Mouse (Mus musculus) stomach, embryonic 15.5 days (tissue): ENCODE data around the gene Zbtb48. TPM values are rescaled to one million over a fixed set of nuclear protein-coding genes. Genes with fewer than 3 reads are reported as not detected.
A peak's percentile ranks its signal among the peaks of the same experiment; 100 is the strongest.

ENCODE experiments used
- ATAC-seq: fragments of 200-750 bp; cut with Nextera tagmentation; 2 replicates; pipeline ENCODE4 v1.8.0; 2017; ENCODE audit warnings: low read depth, moderate number of reproducible peaks, moderate TSS enrichment; ENCODE audit not compliant: insufficient read depth, low FRiP score
- H3K27ac ChIP-seq: fragments of 300-500 bp; sonication (generic); 2 replicates; pipeline ENCODE4 v1.5.1; 2015; ENCODE audit warnings: mild to moderate bottlenecking, inconsistent platforms
- H3K27me3 ChIP-seq: fragments of 300-500 bp; sonication (generic); replicated peaks from 2 replicates; pipeline ENCODE4 v1.6.1; 2015; ENCODE audit warnings: inconsistent platforms
- H3K36me3 ChIP-seq: fragments of 300-500 bp; sonication (generic); 2 replicates; pipeline ENCODE4 v1.6.1; 2015; ENCODE audit warnings: inconsistent platforms
- H3K4me1 ChIP-seq: fragments of 300-500 bp; sonication (generic); 2 replicates; pipeline ENCODE4 v1.6.1; 2015; ENCODE audit warnings: inconsistent platforms
- H3K4me2 ChIP-seq: fragments of 300-500 bp; sonication (generic); 2 replicates; pipeline ENCODE4 v1.6.1; 2015; ENCODE audit warnings: mild to moderate bottlenecking, inconsistent platforms
- H3K4me3 ChIP-seq: fragments of 300-500 bp; sonication (generic); replicated peaks from 2 replicates; pipeline ENCODE4 v1.5.1; 2015; ENCODE audit warnings: inconsistent platforms
- H3K9ac ChIP-seq: fragments of 300-500 bp; sonication (generic); 2 replicates; pipeline ENCODE4 v1.6.1; 2015; ENCODE audit warnings: inconsistent platforms
- H3K9me3 ChIP-seq: fragments of 300-500 bp; sonication (generic); 2 replicates; pipeline ENCODE4 v1.6.1; 2016; ENCODE audit warnings: inconsistent platforms
- WGBS: fragments of 180-500 bp; shearing (Covaris S2); methylation state at CpG from one replicate; pipeline ENCODE4 v1.1.7; 2015; 5-methylcytosine and 5-hydroxymethylcytosine counted together
- polyA plus RNA-seq: library from polyadenylated mRNA; unstranded; fragments of >200 nt; fragmentation: Nextera tagmentation; extraction: Ambion mirVana; gene quantifications from 2 replicates; pipeline ENCODE4 v1.2.1, GENCODE M21; 2015

Zbtb48 gene
- polyA plus RNA-seq, 1 experiment from 2014 or later = 16.8 TPM

- Histone ChIP-seq H3K9me3 (no peaks in the 10 kb centered on the region), H3K9ac (peak overlapping the region; percentile 60), H3K4me3 (peak overlapping the region; percentile 86), H3K27me3 (no peaks in the 10 kb centered on the region), H3K4me1 (peaks cover 37% of the 10 kb centered on the region), H3K4me2 (peak overlapping the region; percentile 98), H3K36me3 (peaks cover 22% of the 10 kb centered on the region; the same call in 1 of the 2 replicates), H3K27ac (peak overlapping the region; percentile 79)
- 3% methylated on average over 37 of the region's 41 CpGs for WGBS
- ATAC-seq = peak; percentile 47
Measured at GRCm38 (mm10) chr4:152026751-152027508, 541 bp downstream of the Zbtb48 start.

GRCm38 (mm10) chr4:152024525-152024924 lies 2.9 kb downstream of the Zbtb48 start:
- H3K4me1 ChIP-seq = peaks cover 37% of the 10 kb centered on the region
- H3K4me2 ChIP-seq = no peak overlapping the region
- no peak overlapping the region for H3K4me3 ChIP-seq
- peaks cover 46% of the 10 kb centered on the region for H3K36me3 ChIP-seq
- H3K9me3 ChIP-seq = no peaks in the 10 kb centered on the region
- H3K27ac ChIP-seq = no peak overlapping the region
- H3K27me3 ChIP-seq = no peaks in the 10 kb centered on the region
- H3K9ac ChIP-seq = no peak overlapping the region
- no peak for ATAC-seq
- WGBS = 87% methylated on average over 11 of the region's 11 CpGs

GRCm38 (mm10) chr4:152022506-152022905 lies 5.0 kb downstream of the Zbtb48 start:
- peaks cover 26% of the 10 kb centered on the region for H3K4me1 ChIP-seq
- 86% methylated on average over 8 of the region's 8 CpGs for WGBS
- H3K9me3 ChIP-seq = no peaks in the 10 kb centered on the region
- H3K4me3 ChIP-seq = no peak overlapping the region
- H3K27me3 ChIP-seq = no peaks in the 10 kb centered on the region
- peaks cover 56% of the 10 kb centered on the region for H3K36me3 ChIP-seq
- ATAC-seq = no peak
- no peak overlapping the region for H3K27ac ChIP-seq
- H3K4me2 ChIP-seq = no peak overlapping the region
- no peak overlapping the region for H3K9ac ChIP-seq

- no peak overlapping the region for H3K27ac ChIP-seq
- no peaks in the 10 kb centered on the region for H3K9me3 ChIP-seq
- no peak overlapping the region for H3K9ac ChIP-seq
- peaks cover 56% of the 10 kb centered on the region for H3K36me3 ChIP-seq
- ATAC-seq = no peak
- H3K4me3 ChIP-seq = no peak overlapping the region
- 74% methylated on average over 12 of the region's 12 CpGs for WGBS
- no peak overlapping the region for H3K4me2 ChIP-seq
- H3K4me1 ChIP-seq = peaks cover 22% of the 10 kb centered on the region
- H3K27me3 ChIP-seq = no peaks in the 10 kb centered on the region
Measured at GRCm38 (mm10) chr4:152021568-152022097, 5.8 kb downstream of the Zbtb48 start.

- no peaks in the 10 kb centered on the region for H3K9me3 ChIP-seq
- no peak overlapping the region; the same call in 1 of the 2 replicates for H3K27ac ChIP-seq
- 0 out of 2 replicates have a peak, but pooled peaks cover 7% of the 10 kb centered on the region for H3K4me1 ChIP-seq
- no peak for ATAC-seq
- no peak overlapping the region for H3K9ac ChIP-seq
- peaks cover 65% of the 10 kb centered on the region for H3K36me3 ChIP-seq
- 89% methylated on average over 21 of the region's 21 CpGs for WGBS
- no peak overlapping the region for H3K4me2 ChIP-seq
- no peak overlapping the region for H3K4me3 ChIP-seq
- no peaks in the 10 kb centered on the region for H3K27me3 ChIP-seq
Measured at GRCm38 (mm10) chr4:152020024-152020423, 7.4 kb downstream of the Zbtb48 start.

GRCm38 (mm10) chr4:152019073-152019472 lies 8.4 kb downstream of the Zbtb48 start:
- Histone ChIP-seq H3K27me3 (no peaks in the 10 kb centered on the region), H3K9me3 (no peaks in the 10 kb centered on the region), H3K27ac (no peak overlapping the region), H3K36me3 (peaks cover 65% of the 10 kb centered on the region), H3K9ac (no peak overlapping the region; the same call in 1 of the 2 replicates), H3K4me2 (no peak overlapping the region), H3K4me3 (no peak overlapping the region), H3K4me1 (0 out of 2 replicates have a peak, but pooled peaks cover 2% of the 10 kb centered on the region)
- 75% methylated on average over 6 of the region's 6 CpGs for WGBS
- ATAC-seq = no peak

- H3K4me1 ChIP-seq = peaks cover 27% of the 10 kb centered on the region
- 83% methylated on average over 12 of the region's 12 CpGs for WGBS
- H3K27ac ChIP-seq = no peak overlapping the region
- H3K36me3 ChIP-seq = peaks cover 39% of the 10 kb centered on the region
- no peaks in the 10 kb centered on the region for H3K9me3 ChIP-seq
- no peaks in the 10 kb centered on the region for H3K27me3 ChIP-seq
- no peak for ATAC-seq
- H3K9ac ChIP-seq = no peak overlapping the region
- H3K4me3 ChIP-seq = no peak overlapping the region
- H3K4me2 ChIP-seq = no peak overlapping the region
Measured at GRCm38 (mm10) chr4:152013036-152013813, 14.2 kb downstream of the Zbtb48 start.

GRCm38 (mm10) chr4:152012109-152012508 lies 15.4 kb downstream of the Zbtb48 start:
- Histone ChIP-seq H3K9me3 (no peaks in the 10 kb centered on the region), H3K9ac (no peak overlapping the region), H3K27ac (no peak overlapping the region), H3K36me3 (peaks cover 36% of the 10 kb centered on the region), H3K4me1 (peaks cover 38% of the 10 kb centered on the region), H3K27me3 (no peaks in the 10 kb centered on the region), H3K4me2 (peak overlapping the region; percentile 93), H3K4me3 (0 out of 2 replicates have a peak overlapping the region, but pooled peaks have one; percentile 87)
- 88% methylated on average over 16 of the region's 16 CpGs for WGBS
- no peak for ATAC-seq

- Histone ChIP-seq H3K9me3 (no peaks in the 10 kb centered on the region), H3K27ac (peak overlapping the region; percentile 94), H3K36me3 (peaks cover 36% of the 10 kb centered on the region), H3K4me3 (peak overlapping the region; percentile 87), H3K27me3 (no peaks in the 10 kb centered on the region), H3K4me2 (peak overlapping the region; percentile 93), H3K4me1 (peaks cover 41% of the 10 kb centered on the region), H3K9ac (0 out of 2 replicates have a peak overlapping the region, but pooled peaks have one; percentile 62)
- ATAC-seq = 0 out of 2 replicates have a peak, but pooled peaks have one; percentile 5
- WGBS = 63% methylated on average over 8 of the region's 8 CpGs
Measured at GRCm38 (mm10) chr4:152011171-152011760, 16.2 kb downstream of the Zbtb48 start.

- Histone ChIP-seq H3K27ac (peak overlapping the region; percentile 94), H3K9ac (0 out of 2 replicates have a peak overlapping the region, but pooled peaks have one; percentile 62), H3K9me3 (no peaks in the 10 kb centered on the region), H3K27me3 (no peaks in the 10 kb centered on the region), H3K4me2 (peak overlapping the region; percentile 93), H3K36me3 (peaks cover 34% of the 10 kb centered on the region), H3K4me3 (peak overlapping the region; percentile 87), H3K4me1 (peaks cover 41% of the 10 kb centered on the region)
- 19% methylated on average over 13 of the region's 13 CpGs for WGBS
- ATAC-seq = no peak
Measured at GRCm38 (mm10) chr4:152010707-152011134, 16.8 kb downstream of the Zbtb48 start.

- 3% methylated on average over 10 of the region's 10 CpGs for WGBS
- peaks cover 29% of the 10 kb centered on the region for H3K36me3 ChIP-seq
- H3K9ac ChIP-seq = peak overlapping the region; percentile 62
- H3K4me2 ChIP-seq = peak overlapping the region; percentile 93
- H3K4me1 ChIP-seq = peaks cover 41% of the 10 kb centered on the region
- H3K27ac ChIP-seq = peak overlapping the region; percentile 94
- no peaks in the 10 kb centered on the region for H3K9me3 ChIP-seq
- ATAC-seq = peak; percentile 28
- H3K27me3 ChIP-seq = no peaks in the 10 kb centered on the region
- H3K4me3 ChIP-seq = peak overlapping the region; percentile 87
Measured at GRCm38 (mm10) chr4:152010091-152010706, 17.3 kb downstream of the Zbtb48 start.
